Comparison of ENCODE assay signal across 25 mouse cellular contexts in genomic region chr6:17114588-17114987, GRCm38 (mm10). TPM values are rescaled to one million over a fixed set of nuclear protein-coding genes. Genes with fewer than 3 reads are reported as not detected.
A peak's percentile ranks its signal among the peaks of the same experiment; 100 is the strongest.
DNase-seq lines count a peak whose midpoint lies in the region; ATAC-seq and TF ChIP-seq lines count a peak whose summit lies in the region.
"Had no signal": no experiment of that assay in that cellular context is flagged by ENCODE, and none has a peak within 500 bp of the region (broad histone marks: within the 10 kb centered on the region; RNA-seq: fewer than 3 reads in every experiment).

No protein-coding gene starts in this region.

- no peak for TF ChIP-seq CTCF in forebrain, postnatal 0 days (IDR thresholded peaks at IDR 0.05; ENCODE audit: low read depth)
- no peak for TF ChIP-seq CTCF in lung, adult 2 months (IDR thresholded peaks at IDR 0.05; ENCODE audit: insufficient read depth, low read length)
- no peak for TF ChIP-seq CTCF in stomach, postnatal 0 days (IDR thresholded peaks at IDR 0.05; ENCODE audit: low read depth)

- H3K27me3 ChIP-seq in forebrain, postnatal 0 days (ENCODE audit: insufficient read depth, low read length) = no peaks in the 10 kb centered on the region
- H3K27me3 ChIP-seq in forebrain, embryonic 14.5 days (replicated peaks; ENCODE audit: control insufficient read depth, insufficient read depth, low read length) = no peaks in the 10 kb centered on the region
- no peaks in the 10 kb centered on the region for H3K27me3 ChIP-seq in stomach, postnatal 0 days (ENCODE audit: control insufficient read depth, insufficient read depth, low read length)
- H3K27me3 ChIP-seq: forebrain, embryonic 12.5 days; heart, embryonic 15.5 days; limb, embryonic 13.5 days; midbrain, embryonic 13.5 days; neural tube, embryonic 12.5 days had no signal

- no peaks in the 10 kb centered on the region for H3K36me3 ChIP-seq in forebrain, postnatal 0 days (ENCODE audit: insufficient read depth)
- H3K36me3 ChIP-seq in forebrain, embryonic 14.5 days (ENCODE audit: control insufficient read depth, insufficient read depth, low read length) = no peaks in the 10 kb centered on the region
- no peaks in the 10 kb centered on the region for H3K36me3 ChIP-seq in stomach, postnatal 0 days (ENCODE audit: control insufficient read depth, insufficient read depth, low read length)
- H3K36me3 ChIP-seq: forebrain, embryonic 12.5 days; heart, embryonic 15.5 days; limb, embryonic 13.5 days; midbrain, embryonic 13.5 days; neural tube, embryonic 12.5 days had no signal

- ATAC-seq in forebrain, postnatal 0 days = no peak
- ATAC-seq in forebrain, embryonic 14.5 days = no peak
- no peak for ATAC-seq in stomach, postnatal 0 days (ENCODE audit: low FRiP score, low TSS enrichment)
- ATAC-seq: activated CD4-positive, CD25-positive, alpha-beta regulatory T cell, adult 4 months; CD4-positive, CD25-positive, alpha-beta regulatory T cell, adult 4 months; hindbrain, embryonic 16.5 days; midbrain, embryonic 13.5 days had no signal

- no peak for TF ChIP-seq EP300 in stomach, postnatal 0 days (optimal IDR thresholded peaks at IDR 0.05)

- H3K9ac ChIP-seq in forebrain, postnatal 0 days = no peak overlapping the region
- H3K9ac ChIP-seq in forebrain, embryonic 14.5 days (ENCODE audit: low read length) = no peak overlapping the region
- H3K9ac ChIP-seq in stomach, postnatal 0 days (ENCODE audit: low read length) = no peak overlapping the region
- H3K9ac ChIP-seq: forebrain, embryonic 12.5 days; heart, embryonic 15.5 days; limb, embryonic 13.5 days; liver, embryonic 14.5 days; midbrain, embryonic 13.5 days; neural tube, embryonic 12.5 days had no signal

- 0 out of 2 replicates have a peak overlapping the region, but pooled peaks have one; percentile 29 for H3K27ac ChIP-seq in forebrain, postnatal 0 days (ENCODE audit: low read depth, low read length)
- no peak overlapping the region for H3K27ac ChIP-seq in forebrain, embryonic 14.5 days (ENCODE audit: low read depth, low read length)
- peak overlapping the region; percentile 71 for H3K27ac ChIP-seq in stomach, postnatal 0 days (replicated peaks)
- H3K27ac ChIP-seq: forebrain, embryonic 12.5 days; kidney, postnatal 0 days; limb, embryonic 13.5 days; liver, embryonic 14.5 days; midbrain, embryonic 13.5 days; neural tube, embryonic 12.5 days had no signal

- no peak for TF ChIP-seq POLR2A in lung, adult 2 months (IDR thresholded peaks at IDR 0.05; ENCODE audit: borderline replicate concordance, extremely low read depth, low read depth, low read length)

- WGBS in forebrain, postnatal 0 days = 48% methylated on average over 5 of the region's 5 CpGs
- 64% methylated on average over 5 of the region's 5 CpGs for WGBS in forebrain, embryonic 14.5 days
- WGBS in lung, adult 2 months = 58% methylated on average over 5 of the region's 5 CpGs
- 53% methylated on average over 5 of the region's 5 CpGs for WGBS in stomach, postnatal 0 days

- DNase-seq in forebrain, postnatal 0 days = no peak
- no peak for DNase-seq in forebrain, embryonic 14.5 days (ENCODE audit: low spot score)
- DNase-seq in lung, adult 18-20 months = peak; percentile 22 to 24
- no peak for DNase-seq in lung, adult 2 months
- DNase-seq in lung, postnatal 14 days = peak; percentile 11
- no peak for DNase-seq in stomach, postnatal 0 days (ENCODE audit: low spot score)
- no peak for DNase-seq in embryo, embryonic 10.5 days (ENCODE audit: low spot score)
- DNase-seq in thymus, postnatal 0 days (ENCODE audit: low spot score) = no peak
- DNase-seq: adrenal gland, postnatal 14 days; cerebellum, adult 2 months; heart, adult 18-20 months; kidney, adult 18-20 months; layer of hippocampus, postnatal 36 days; right cerebral cortex, adult 18-20 months; thymus, adult 2 months had no signal

- H3K4me3 ChIP-seq in forebrain, postnatal 0 days (ENCODE audit: low read depth, low read length) = no peak overlapping the region
- H3K4me3 ChIP-seq in forebrain, embryonic 14.5 days (ENCODE audit: low read depth, low read length) = no peak overlapping the region
- no peak overlapping the region for H3K4me3 ChIP-seq in lung, adult 2 months (replicated peaks; ENCODE audit: extremely low read depth, low read depth, low read length)
- H3K4me3 ChIP-seq in stomach, postnatal 0 days (ENCODE audit: low read depth, low read length) = no peak overlapping the region
- H3K4me3 ChIP-seq: forebrain, embryonic 12.5 days; heart, embryonic 15.5 days; limb, embryonic 13.5 days; midbrain, embryonic 13.5 days; neural tube, embryonic 12.5 days had no signal

- no peaks in the 10 kb centered on the region for H3K4me1 ChIP-seq in forebrain, postnatal 0 days (ENCODE audit: insufficient read depth)
- H3K4me1 ChIP-seq in forebrain, embryonic 14.5 days (ENCODE audit: control insufficient read depth, insufficient read depth, low read length) = no peaks in the 10 kb centered on the region
- H3K4me1 ChIP-seq in lung, adult 2 months (ENCODE audit: control insufficient read depth, insufficient read depth, low read length) = peaks cover 18% of the 10 kb centered on the region
- no peaks in the 10 kb centered on the region for H3K4me1 ChIP-seq in stomach, postnatal 0 days (replicated peaks; ENCODE audit: control insufficient read depth, insufficient read depth)
- H3K4me1 ChIP-seq: forebrain, embryonic 12.5 days; limb, embryonic 13.5 days; midbrain, embryonic 13.5 days; neural tube, embryonic 12.5 days had no signal

- H3K4me2 ChIP-seq in forebrain, postnatal 0 days (ENCODE audit: low read depth) = no peak overlapping the region
- H3K4me2 ChIP-seq in forebrain, embryonic 14.5 days (ENCODE audit: low read length) = no peak overlapping the region
- H3K4me2 ChIP-seq in stomach, postnatal 0 days (replicated peaks; ENCODE audit: low read depth) = no peak overlapping the region
- H3K4me2 ChIP-seq: forebrain, embryonic 12.5 days; heart, embryonic 15.5 days; limb, embryonic 13.5 days; midbrain, embryonic 13.5 days; neural tube, embryonic 12.5 days had no signal

- H3K9me3 ChIP-seq in forebrain, postnatal 0 days (ENCODE audit: low read length) = no peaks in the 10 kb centered on the region
- H3K9me3 ChIP-seq in forebrain, embryonic 14.5 days (replicated peaks; ENCODE audit: control insufficient read depth, low read length) = no peaks in the 10 kb centered on the region
- H3K9me3 ChIP-seq in stomach, postnatal 0 days (ENCODE audit: control insufficient read depth, low read length) = no peaks in the 10 kb centered on the region
- H3K9me3 ChIP-seq: forebrain, embryonic 12.5 days; heart, embryonic 15.5 days; limb, embryonic 13.5 days; midbrain, embryonic 13.5 days; neural tube, embryonic 12.5 days had no signal

RNA-seq across cellular contexts. Expression of gene Tes, which starts 49.6 kb away (rescaled TPM):
- total RNA-seq in forebrain, postnatal 0 days (2014; rRNA removed) = 31.8 and 45.5 TPM in 2 replicates
- polyA plus RNA-seq in forebrain, postnatal 0 days (2015; fragmentation: Nextera tagmentation; extraction: Ambion mirVana) = 22.0 and 24.1 TPM in 2 replicates
- 36.2 and 38.0 TPM in 2 replicates for polyA plus RNA-seq in forebrain, embryonic 14.5 days (2014; fragmentation: Nextera tagmentation; extraction: Ambion mirVana)
- polyA plus RNA-seq in lung, adult 2 months (2012; rRNA removed) = 15.5 and 20.3 TPM in 2 replicates
- polyA plus RNA-seq in stomach, postnatal 0 days (2015; fragmentation: Nextera tagmentation; extraction: Ambion mirVana) = 111 and 114 TPM in 2 replicates
- polyA plus RNA-seq in thymus, postnatal 0 days (2015; fragmentation: Nextera tagmentation; extraction: Ambion mirVana) = 59.2 and 64.6 TPM in 2 replicates

Comparison
In these comparisons a context has a peak if more than half of its experiments do, and no peak if none do; other contexts are left out.
1. DNase-seq: peak in lung, adult 18-20 months (2 of 2) and lung, postnatal 14 days (single experiment); none in forebrain, postnatal 0 days (single experiment), forebrain, embryonic 14.5 days (single experiment), lung, adult 2 months (single experiment), stomach, postnatal 0 days (single experiment), embryo, embryonic 10.5 days (single experiment) and thymus, postnatal 0 days (single experiment).